Mouse (Mus musculus): ENCODE data around the gene Slco6d1. TPM values are rescaled to one million over a fixed set of nuclear protein-coding genes. Genes with fewer than 3 reads are reported as not detected.

Slco6d1 gene
- not detected for polyA plus RNA-seq (2015; fragmentation: Illumina TruSeq; extraction: RNeasy Lipid Tissue Mini Kit (QIAGEN cat#74804); ENCODE audit: insufficient read depth, low replicate concordance)

GRCm38 (mm10) chr1:98420824-98421223 is at the start of gene Slco6d1:
TSS of gene Slco6d1 (plus strand) at chr1:98421124.

